Mouse (Mus musculus): ENCODE results near the gene Mrps18a.

Gene Mrps18a

GRCm38 (mm10) chr17:46110402-46111289 is at the start of gene Mrps18a:
Gene Mrps18a, plus strand, starts transcription at chr17:46110986.
- DNase-seq (ENCODE audit: low spot score in 2 of 2): peak; percentile 53 to 82

GRCm38 (mm10) chr17:46063283-46063973 is 47.4 kb upstream of the Mrps18a start:
- DNase-seq (ENCODE audit: low spot score in 2 of 2): no peak

GRCm38 (mm10) chr17:46063974-46064312 is 46.8 kb upstream of the Mrps18a start:
- no peak for DNase-seq (ENCODE audit: low spot score in 2 of 2)

GRCm38 (mm10) chr17:46070046-46070445 is 40.7 kb upstream of the Mrps18a start:
- DNase-seq (ENCODE audit: low spot score in 2 of 2): no peak

- DNase-seq (ENCODE audit: low spot score in 2 of 2): no peak
Measured at GRCm38 (mm10) chr17:46071531-46071930, 39.3 kb upstream of the Mrps18a start.

GRCm38 (mm10) chr17:46073730-46074301 is 37.0 kb upstream of the Mrps18a start:
- DNase-seq (ENCODE audit: low spot score in 2 of 2): peak; percentile 21 to 37

GRCm38 (mm10) chr17:46074398-46075115 is 36.2 kb upstream of the Mrps18a start:
- DNase-seq (ENCODE audit: low spot score in 2 of 2): no peak

- no peak for DNase-seq (ENCODE audit: low spot score in 2 of 2)
Measured at GRCm38 (mm10) chr17:46075116-46075485, 35.7 kb upstream of the Mrps18a start.

GRCm38 (mm10) chr17:46075551-46076259 is 35.1 kb upstream of the Mrps18a start:
- DNase-seq (ENCODE audit: low spot score in 2 of 2): no peak

GRCm38 (mm10) chr17:46076260-46076551 is 34.6 kb upstream of the Mrps18a start:
- DNase-seq (ENCODE audit: low spot score in 2 of 2): no peak

- no peak for DNase-seq (ENCODE audit: low spot score in 2 of 2)
Measured at GRCm38 (mm10) chr17:46077921-46078534, 32.8 kb upstream of the Mrps18a start.

GRCm38 (mm10) chr17:46079037-46079436 is 31.7 kb upstream of the Mrps18a start:
- no peak for DNase-seq (ENCODE audit: low spot score in 2 of 2)

- no peak for DNase-seq (ENCODE audit: low spot score in 2 of 2)
Measured at GRCm38 (mm10) chr17:46080388-46080787, 30.4 kb upstream of the Mrps18a start.

- no peak for DNase-seq (ENCODE audit: low spot score in 2 of 2)
Measured at GRCm38 (mm10) chr17:46081042-46081441, 29.7 kb upstream of the Mrps18a start.

GRCm38 (mm10) chr17:46081657-46082056 is 29.1 kb upstream of the Mrps18a start:
- DNase-seq (ENCODE audit: low spot score in 2 of 2): no peak

GRCm38 (mm10) chr17:46083381-46083780 is 27.4 kb upstream of the Mrps18a start:
- DNase-seq (ENCODE audit: low spot score in 2 of 2): no peak

- DNase-seq (ENCODE audit: low spot score in 2 of 2): peak; percentile 28 to 59
Measured at GRCm38 (mm10) chr17:46084091-46084501, 26.7 kb upstream of the Mrps18a start.

- DNase-seq (ENCODE audit: low spot score in 2 of 2): no peak
Measured at GRCm38 (mm10) chr17:46086341-46086870, 24.4 kb upstream of the Mrps18a start.

GRCm38 (mm10) chr17:46091351-46091750 is 19.4 kb upstream of the Mrps18a start:
- no peak for DNase-seq (ENCODE audit: low spot score in 2 of 2)

GRCm38 (mm10) chr17:46091899-46092298 is 18.9 kb upstream of the Mrps18a start:
- DNase-seq (ENCODE audit: low spot score in 2 of 2): no peak

GRCm38 (mm10) chr17:46098525-46098924 is 12.3 kb upstream of the Mrps18a start:
- DNase-seq (ENCODE audit: low spot score in 2 of 2): no peak
